Mouse (Mus musculus): ENCODE measurements around the gene Emsy.

Gene Emsy

GRCm38 (mm10) chr7:98579731-98580130 is 76.9 kb downstream of the Emsy start:
- intact Hi-C loops (cut with DNase I), result no loop called here

GRCm38 (mm10) chr7:98577461-98577860 is 79.1 kb downstream of the Emsy start:
- intact Hi-C loops (cut with DNase I), result no loop called here

GRCm38 (mm10) chr7:98575651-98576239 is 80.8 kb downstream of the Emsy start:
- intact Hi-C loops (cut with DNase I), result no loop called here

- intact Hi-C loops (cut with DNase I), result no loop called here
Measured at GRCm38 (mm10) chr7:98574771-98575191, 81.8 kb downstream of the Emsy start.

GRCm38 (mm10) chr7:98574271-98574670 is 82.3 kb downstream of the Emsy start:
- intact Hi-C loops (cut with DNase I), result no loop called here

GRCm38 (mm10) chr7:98573231-98573781 is 83.3 kb downstream of the Emsy start:
- intact Hi-C loops (cut with DNase I), result no loop called here

GRCm38 (mm10) chr7:98572223-98572868 is 84.2 kb downstream of the Emsy start:
- intact Hi-C loops (cut with DNase I), result no loop called here

GRCm38 (mm10) chr7:98570824-98571505 is 85.6 kb downstream of the Emsy start:
- intact Hi-C loops (cut with DNase I), result no loop called here

- intact Hi-C loops (cut with DNase I), result no loop called here
Measured at GRCm38 (mm10) chr7:98567056-98567455, 89.5 kb downstream of the Emsy start.

GRCm38 (mm10) chr7:98564607-98565364 is 91.8 kb downstream of the Emsy start:
- intact Hi-C loops (cut with DNase I), result no loop called here

- intact Hi-C loops (cut with DNase I), result no loop called here
Measured at GRCm38 (mm10) chr7:98563991-98564390, 92.6 kb downstream of the Emsy start.

- intact Hi-C loops (cut with DNase I), result no loop called here
Measured at GRCm38 (mm10) chr7:98562966-98563365, 93.6 kb downstream of the Emsy start.

- intact Hi-C loops (cut with DNase I), result no loop called here
Measured at GRCm38 (mm10) chr7:98562186-98562585, 94.4 kb downstream of the Emsy start.

- intact Hi-C loops (cut with DNase I), result no loop called here
Measured at GRCm38 (mm10) chr7:98561556-98562164, 94.9 kb downstream of the Emsy start.

GRCm38 (mm10) chr7:98558128-98558921 is 98.3 kb downstream of the Emsy start:
- intact Hi-C loops (cut with DNase I), result no loop called here

- intact Hi-C loops (cut with DNase I), result no loop called here
Measured at GRCm38 (mm10) chr7:98556767-98557394, 99.7 kb downstream of the Emsy start.

GRCm38 (mm10) chr7:98551041-98551440 is 105.5 kb downstream of the Emsy start:
- intact Hi-C loops (cut with DNase I), result no loop called here

GRCm38 (mm10) chr7:98550596-98550995 is 106.0 kb downstream of the Emsy start:
- intact Hi-C loops (cut with DNase I), result no loop called here

- intact Hi-C loops (cut with DNase I), result no loop called here
Measured at GRCm38 (mm10) chr7:98548839-98549238, 107.7 kb downstream of the Emsy start.

GRCm38 (mm10) chr7:98544556-98544955 is 112.0 kb downstream of the Emsy start:
- intact Hi-C loops (cut with DNase I), result no loop called here

All from adrenal gland (tissue).